Mouse (Mus musculus) lung, adult 2 months (tissue): Measurements from ENCODE around the gene Cd247.

ENCODE experiments used
- CTCF ChIP-seq: fragments of 200-500 bp; IDR thresholded peaks from 2 replicates; pipeline ENCODE4 v1.5.1; 2011; ENCODE audit warnings: mild to moderate bottlenecking, low read length, control low read depth; ENCODE audit not compliant: insufficient read depth
- POLR2A ChIP-seq: fragments of 200-500 bp; IDR thresholded peaks from 2 replicates; pipeline ENCODE4 v1.6.1; 2011; ENCODE audit warnings: low read depth, mild to moderate bottlenecking, control low read depth, low read length, borderline replicate concordance; ENCODE audit errors: extremely low read depth

DNA sequence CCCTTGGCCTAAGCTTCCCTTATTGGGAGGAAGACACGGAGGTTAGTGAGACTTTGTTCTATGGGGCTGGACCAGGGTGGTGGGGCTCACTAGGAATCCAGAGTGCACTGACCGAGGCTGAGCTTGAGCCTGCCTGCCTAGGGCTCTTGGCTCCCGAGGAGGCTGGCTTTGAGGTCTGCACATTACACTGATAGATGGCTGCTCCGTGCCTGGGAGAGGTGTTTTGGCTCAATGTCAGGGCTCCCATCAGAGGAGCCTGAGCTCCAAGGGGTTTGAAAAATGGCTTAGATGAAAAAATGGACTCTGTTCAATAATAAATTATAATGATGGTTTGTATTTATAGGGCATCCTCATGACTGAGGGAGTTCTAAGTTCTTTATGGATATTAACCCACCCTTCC lies 44.8 kb downstream of the Cd247 start:
- TF ChIP-seq CTCF (no peak), POLR2A (no peak)
